Mouse (Mus musculus) C2C12 (cell line): ENCODE measurements around the gene 1700113H08Rik.

Experiments used
- CEBPB ChIP-seq: IDR thresholded peaks from one replicate; pipeline ENCODE4 v1.6.1; 2011; ENCODE audit warnings: low read depth, mild to moderate bottlenecking, control low read depth, moderate library complexity
- CTCF ChIP-seq: IDR thresholded peaks from one replicate; pipeline ENCODE4 v1.5.1; 2011; ENCODE audit not compliant: control insufficient read depth, insufficient read depth, insufficient read length

GRCm38 (mm10) chr10:87211046-87211445 lies 153.2 kb downstream of the 1700113H08Rik start:
- TF ChIP-seq CTCF (no peak), CEBPB (no peak)
